8 mouse cellular contexts compared by ENCODE assay signal in genomic region chr17:29795050-29795770, GRCm38 (mm10).
DNase-seq lines count a peak whose midpoint lies in the region.

No protein-coding gene starts in this region.

- H3K9me3 ChIP-seq in embryonic facial prominence, embryonic 10.5 days = no peaks in the 10 kb centered on the region

- 2% methylated on average over 23 of the region's 23 CpGs for WGBS in embryonic facial prominence, embryonic 10.5 days

- peaks cover 53% of the 10 kb centered on the region for H3K4me1 ChIP-seq in embryonic facial prominence, embryonic 10.5 days

- peak overlapping the region; percentile 83 for H3K27ac ChIP-seq in embryonic facial prominence, embryonic 10.5 days (replicated peaks)

- H3K27me3 ChIP-seq in embryonic facial prominence, embryonic 10.5 days (replicated peaks; ENCODE audit: low read depth, poor library complexity, severe bottlenecking) = peaks cover 36% of the 10 kb centered on the region

- H3K4me3 ChIP-seq in embryonic facial prominence, embryonic 10.5 days = peak overlapping the region; percentile 56

- no peaks in the 10 kb centered on the region for H3K36me3 ChIP-seq in embryonic facial prominence, embryonic 10.5 days (replicated peaks)

- peak; percentile 30 to 31 for DNase-seq in kidney, postnatal 4 days
- DNase-seq in kidney, postnatal 14 days = no peak
- DNase-seq in embryonic facial prominence, embryonic 10.5 days (ENCODE audit: low spot score) = peak; percentile 77
- DNase-seq in layer of hippocampus, adult 9-11 months = peak; percentile 41
- DNase-seq in retina, postnatal 1 day = peak; percentile 67
- no peak for DNase-seq in lung, postnatal 10 days
- no peak for DNase-seq in lung, postnatal 36 days
- DNase-seq in kidney, adult 18-20 months = no peak

Comparison
In these comparisons a context has a peak if more than half of its experiments do, and no peak if none do; other contexts are left out.
1. DNase-seq: peak in kidney, postnatal 4 days (2 of 2), embryonic facial prominence, embryonic 10.5 days (single experiment), layer of hippocampus, adult 9-11 months (single experiment) and retina, postnatal 1 day (single experiment); none in kidney, postnatal 14 days (single experiment), lung, postnatal 10 days (single experiment), lung, postnatal 36 days (single experiment) and kidney, adult 18-20 months (single experiment).